Mouse (Mus musculus) intestine, embryonic 16.5 days (tissue): ENCODE data around the gene Mrgpre. TPM values are rescaled to one million over a fixed set of nuclear protein-coding genes. Genes with fewer than 3 reads are reported as not detected.

ENCODE experiments used
- ATAC-seq: fragments of 200-750 bp; cut with Nextera tagmentation; 2 replicates; pipeline ENCODE4 v1.8.0; 2017; ENCODE audit warnings: moderate TSS enrichment, moderate library complexity
- H3K27ac ChIP-seq: fragments of 300-500 bp; sonication (generic); 2 replicates; pipeline ENCODE4 v1.5.1; 2014; ENCODE audit warnings: mild to moderate bottlenecking, low read length
- H3K27me3 ChIP-seq: fragments of 300-500 bp; sonication (generic); replicated peaks from 2 replicates; pipeline ENCODE4 v1.6.1; 2014; ENCODE audit warnings: low read length, control low read depth, mixed read lengths; ENCODE audit not compliant: control insufficient read depth, insufficient read depth
- H3K36me3 ChIP-seq: fragments of 300-500 bp; sonication (generic); 2 replicates; pipeline ENCODE4 v1.6.1; 2014; ENCODE audit warnings: low read length, control low read depth; ENCODE audit not compliant: control insufficient read depth, insufficient read depth
- H3K4me1 ChIP-seq: fragments of 300-500 bp; sonication (generic); 2 replicates; pipeline ENCODE4 v1.6.1; 2014; ENCODE audit warnings: low read length, control low read depth, mixed read lengths; ENCODE audit not compliant: control insufficient read depth, insufficient read depth
- H3K4me2 ChIP-seq: fragments of 300-500 bp; sonication (generic); 2 replicates; pipeline ENCODE4 v1.6.1; 2014; ENCODE audit warnings: low read depth, low read length, control low read depth
- H3K4me3 ChIP-seq: fragments of 300-500 bp; sonication (generic); 2 replicates; pipeline ENCODE4 v1.5.1; 2014; ENCODE audit warnings: mild to moderate bottlenecking, low read length
- H3K9ac ChIP-seq: fragments of 300-500 bp; sonication (generic); 2 replicates; pipeline ENCODE4 v1.6.1; 2014; ENCODE audit warnings: low read depth, low read length
- H3K9me3 ChIP-seq: fragments of 300-500 bp; sonication (generic); 2 replicates; pipeline ENCODE4 v1.6.1; 2016; ENCODE audit warnings: low read length, control low read depth; ENCODE audit not compliant: control insufficient read depth
- WGBS: fragments of 180-500 bp; shearing (Covaris S2); extraction: QIAGEN DNeasy Blood & Tissue Kit; methylation state at CpG from one replicate; pipeline ENCODE4 v1.1.7; 2014; 5-methylcytosine and 5-hydroxymethylcytosine counted together
- polyA plus RNA-seq: library from polyadenylated mRNA; unstranded; fragments of >200 nt; fragmentation: Nextera tagmentation; extraction: Ambion mirVana; gene quantifications from 2 replicates; pipeline ENCODE4 v1.2.1, GENCODE M21; 2015

Mrgpre gene
- polyA plus RNA-seq, 1 experiment from 2014 or later: 1.4 TPM

DNA sequence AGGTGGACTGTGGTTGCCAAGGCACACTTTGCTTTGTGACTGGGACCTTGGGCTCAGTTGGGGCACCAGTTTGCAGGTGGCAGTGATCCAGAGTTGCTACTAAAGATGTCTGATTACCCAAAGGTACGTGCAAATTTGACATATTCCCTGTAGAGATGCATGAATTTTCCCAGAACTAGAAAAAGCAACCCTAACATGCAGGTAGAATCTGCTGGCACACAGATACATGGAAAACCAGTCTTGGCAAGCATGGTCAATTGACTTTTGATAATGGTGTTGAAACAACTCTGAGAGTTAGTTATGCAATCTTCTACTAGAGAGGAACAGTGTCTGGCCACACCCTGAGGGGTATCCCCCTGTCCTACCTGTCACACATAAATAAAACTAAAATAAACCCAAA, 32.9 kb downstream of the Mrgpre start:
- Histone ChIP-seq H3K4me2 (no peak overlapping the region), H3K36me3 (no peaks in the 10 kb centered on the region), H3K9ac (no peak overlapping the region), H3K27me3 (peaks cover 6% of the 10 kb centered on the region; the same call in 1 of the 2 replicates), H3K4me3 (no peak overlapping the region), H3K4me1 (peaks cover 6% of the 10 kb centered on the region), H3K9me3 (no peaks in the 10 kb centered on the region), H3K27ac (no peak overlapping the region; the same call in 1 of the 2 replicates)
- 76% methylated on average over 1 of the region's 1 CpGs for WGBS
- no peak for ATAC-seq

GRCm38 (mm10) chr7:143749045-143749444, 35.3 kb downstream of the Mrgpre start:
- Histone ChIP-seq H3K4me1 (0 out of 2 replicates have a peak, but pooled peaks cover 5% of the 10 kb centered on the region), H3K36me3 (no peaks in the 10 kb centered on the region), H3K27me3 (no peaks in the 10 kb centered on the region), H3K9ac (no peak overlapping the region), H3K27ac (no peak overlapping the region), H3K4me3 (no peak overlapping the region), H3K9me3 (no peaks in the 10 kb centered on the region), H3K4me2 (no peak overlapping the region)
- WGBS: 65% methylated on average over 3 of the region's 3 CpGs
- ATAC-seq: no peak

DNA sequence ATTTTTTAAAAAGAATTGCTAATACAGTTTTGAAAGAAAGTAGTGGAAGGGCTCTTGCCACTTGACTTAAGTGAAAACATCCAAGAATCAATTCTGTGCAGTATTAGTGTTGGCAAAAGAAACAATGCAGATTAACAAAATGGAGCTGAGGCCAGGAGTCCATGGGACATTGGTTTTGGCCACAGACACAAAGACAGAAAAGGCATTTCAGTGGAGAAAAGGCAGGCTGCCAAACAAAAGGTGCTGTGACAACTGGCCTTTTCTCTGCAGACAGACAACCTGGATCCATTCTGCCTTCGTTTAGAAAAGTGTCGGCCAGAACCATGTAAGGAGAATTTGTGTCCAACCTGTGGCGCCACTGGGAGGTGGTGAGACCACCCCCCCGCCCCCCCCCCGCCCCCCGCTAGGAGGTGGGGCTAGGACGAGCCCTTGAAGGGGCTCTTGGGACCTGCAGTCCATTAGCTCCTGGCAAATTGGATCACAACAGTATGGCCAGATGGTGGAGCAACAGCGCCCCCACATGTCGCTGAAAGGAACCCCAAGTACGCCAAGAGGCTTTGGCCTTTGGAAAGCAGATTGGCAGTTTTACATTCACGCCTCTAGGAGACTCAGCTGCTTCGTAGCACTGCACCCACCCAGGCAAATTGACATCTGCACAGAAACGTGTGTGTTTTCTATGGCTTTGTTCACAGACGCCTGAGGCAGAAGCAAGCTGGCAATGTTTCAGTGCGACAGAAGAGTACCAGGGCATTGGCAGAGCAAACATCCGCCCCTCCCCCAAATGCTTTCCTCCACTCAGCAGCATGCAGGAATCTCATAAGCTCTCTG, 36.0 kb downstream of the Mrgpre start:
- H3K9me3 ChIP-seq: no peaks in the 10 kb centered on the region
- no peaks in the 10 kb centered on the region for H3K36me3 ChIP-seq
- peak; percentile 73 for ATAC-seq
- no peaks in the 10 kb centered on the region for H3K27me3 ChIP-seq
- H3K27ac ChIP-seq: no peak overlapping the region
- 3% methylated on average over 16 of the region's 16 CpGs for WGBS
- H3K4me1 ChIP-seq: 0 out of 2 replicates have a peak, but pooled peaks cover 5% of the 10 kb centered on the region
- peak overlapping the region; percentile 24 for H3K4me3 ChIP-seq
- H3K4me2 ChIP-seq: peak overlapping the region; percentile 44
- H3K9ac ChIP-seq: peak overlapping the region; percentile 53

DNA sequence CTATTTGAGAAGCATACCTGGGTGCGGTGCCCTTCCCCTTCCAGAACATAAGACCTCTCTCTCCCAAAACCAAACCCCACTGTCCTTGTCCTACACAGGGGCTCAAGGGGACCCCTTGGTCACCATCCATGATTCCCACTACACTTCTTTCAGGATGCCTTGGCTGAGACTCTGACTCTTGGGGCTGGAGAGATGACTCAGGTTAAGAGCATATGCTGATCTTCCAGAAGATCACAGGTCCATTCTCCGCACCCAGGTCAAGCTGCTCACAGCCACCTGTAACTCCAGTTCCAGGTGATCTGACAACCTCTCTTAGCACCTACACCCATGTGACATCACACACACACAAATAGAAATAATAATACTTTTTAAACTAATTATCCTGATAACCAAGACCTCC, 43.6 kb downstream of the Mrgpre start:
- no peaks in the 10 kb centered on the region for H3K9me3 ChIP-seq
- peak overlapping the region; percentile 91 for H3K4me2 ChIP-seq
- H3K4me1 ChIP-seq: peaks cover 30% of the 10 kb centered on the region
- 30% methylated on average over 2 of the region's 2 CpGs for WGBS
- H3K27me3 ChIP-seq: no peaks in the 10 kb centered on the region
- peak overlapping the region; percentile 87 for H3K9ac ChIP-seq
- peak; percentile 34 for ATAC-seq
- peak overlapping the region; percentile 82 for H3K4me3 ChIP-seq
- H3K27ac ChIP-seq: 0 out of 2 replicates have a peak overlapping the region, but pooled peaks have one; percentile 87
- no peaks in the 10 kb centered on the region for H3K36me3 ChIP-seq

GRCm38 (mm10) chr7:143739511-143740461, 44.5 kb downstream of the Mrgpre start:
- Histone ChIP-seq H3K9me3 (no peaks in the 10 kb centered on the region), H3K4me1 (peaks cover 30% of the 10 kb centered on the region), H3K9ac (peak overlapping the region; percentile 87), H3K36me3 (no peaks in the 10 kb centered on the region), H3K4me2 (peak overlapping the region; percentile 91), H3K27me3 (no peaks in the 10 kb centered on the region), H3K4me3 (peak overlapping the region; percentile 82), H3K27ac (peak overlapping the region; percentile 87)
- ATAC-seq: peak; percentile 95
- WGBS: 2% methylated on average over 38 of the region's 38 CpGs

DNA sequence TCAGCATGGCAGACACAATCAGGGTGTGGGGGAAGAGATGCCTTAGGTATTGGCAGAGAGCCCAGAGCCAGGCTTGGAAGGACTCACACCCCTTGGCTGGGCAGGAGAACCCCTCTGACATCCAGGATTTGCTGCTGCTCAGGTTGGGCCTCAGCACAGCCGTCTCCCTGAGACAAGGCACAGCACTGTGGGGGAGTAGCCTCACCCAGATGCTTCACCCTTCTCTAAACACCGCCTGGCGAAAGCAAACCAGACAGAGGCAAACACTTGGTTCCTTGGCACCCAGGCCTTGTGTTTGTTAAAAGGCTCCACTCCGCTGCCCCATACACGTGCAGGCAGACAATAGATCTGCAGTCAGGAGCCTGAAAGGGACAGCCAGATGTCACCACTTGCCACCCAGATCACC, 45.7 kb downstream of the Mrgpre start:
- H3K4me1 ChIP-seq: peaks cover 30% of the 10 kb centered on the region
- peak overlapping the region; percentile 87; the same call in 1 of the 2 replicates for H3K9ac ChIP-seq
- H3K4me3 ChIP-seq: peak overlapping the region; percentile 82
- peak overlapping the region; percentile 91 for H3K4me2 ChIP-seq
- no peaks in the 10 kb centered on the region for H3K36me3 ChIP-seq
- H3K27ac ChIP-seq: peak overlapping the region; percentile 87; the same call in 1 of the 2 replicates
- 29% methylated on average over 5 of the region's 5 CpGs for WGBS
- no peaks in the 10 kb centered on the region for H3K27me3 ChIP-seq
- peak; percentile 31; the same call in 1 of the 2 replicates for ATAC-seq
- no peaks in the 10 kb centered on the region for H3K9me3 ChIP-seq

DNA sequence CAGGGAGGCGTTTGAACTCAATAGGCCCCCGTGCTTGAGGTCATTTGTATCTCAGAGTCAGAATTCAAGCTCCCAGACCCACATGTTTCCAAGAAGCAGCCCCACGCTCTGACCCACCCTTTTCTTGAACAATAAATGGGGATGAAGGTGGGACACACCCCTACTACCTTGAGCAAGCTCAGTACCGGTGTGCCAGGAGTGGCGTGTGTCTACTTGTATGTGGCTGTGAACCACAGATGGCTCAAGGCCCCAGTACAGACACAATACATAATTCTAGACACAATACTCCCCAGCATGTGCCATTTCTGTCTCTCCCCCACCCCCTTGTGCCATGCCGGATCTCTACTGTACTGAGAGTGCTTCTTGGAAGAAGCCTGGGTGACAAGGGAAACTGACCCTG, 46.1 kb downstream of the Mrgpre start:
- Histone ChIP-seq H3K9me3 (no peaks in the 10 kb centered on the region), H3K4me3 (no peak overlapping the region), H3K4me2 (peak overlapping the region; percentile 91), H3K36me3 (no peaks in the 10 kb centered on the region), H3K27ac (0 out of 2 replicates have a peak overlapping the region, but pooled peaks have one; percentile 87), H3K9ac (no peak overlapping the region), H3K27me3 (no peaks in the 10 kb centered on the region), H3K4me1 (peaks cover 30% of the 10 kb centered on the region)
- no peak for ATAC-seq
- WGBS: 50% methylated on average over 6 of the region's 6 CpGs

DNA sequence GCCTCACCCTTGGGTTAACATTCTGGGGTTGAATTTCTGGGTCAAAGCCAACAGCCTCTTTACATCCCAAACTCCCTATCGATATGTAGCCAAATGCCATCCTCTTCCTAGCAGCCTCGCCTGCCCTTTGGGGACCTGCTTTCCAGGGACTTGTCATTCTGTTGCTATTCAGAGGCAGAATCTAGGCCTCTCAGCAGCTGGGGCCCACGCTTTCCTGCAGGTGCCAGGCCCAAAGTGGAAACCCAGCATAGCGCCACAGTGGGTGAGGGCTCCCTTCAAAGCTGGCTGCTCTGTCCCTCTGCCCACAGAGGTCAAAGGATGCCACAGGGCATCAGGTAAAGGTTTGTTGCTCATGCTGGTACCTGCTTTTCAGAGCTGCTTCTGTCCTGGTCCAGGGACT, 50.6 kb downstream of the Mrgpre start:
- Histone ChIP-seq H3K9me3 (no peaks in the 10 kb centered on the region), H3K4me1 (peaks cover 14% of the 10 kb centered on the region), H3K27ac (no peak overlapping the region), H3K36me3 (no peaks in the 10 kb centered on the region), H3K4me3 (no peak overlapping the region), H3K27me3 (no peaks in the 10 kb centered on the region), H3K9ac (no peak overlapping the region), H3K4me2 (no peak overlapping the region)
- no peak for ATAC-seq
- 95% methylated on average over 4 of the region's 4 CpGs for WGBS

DNA sequence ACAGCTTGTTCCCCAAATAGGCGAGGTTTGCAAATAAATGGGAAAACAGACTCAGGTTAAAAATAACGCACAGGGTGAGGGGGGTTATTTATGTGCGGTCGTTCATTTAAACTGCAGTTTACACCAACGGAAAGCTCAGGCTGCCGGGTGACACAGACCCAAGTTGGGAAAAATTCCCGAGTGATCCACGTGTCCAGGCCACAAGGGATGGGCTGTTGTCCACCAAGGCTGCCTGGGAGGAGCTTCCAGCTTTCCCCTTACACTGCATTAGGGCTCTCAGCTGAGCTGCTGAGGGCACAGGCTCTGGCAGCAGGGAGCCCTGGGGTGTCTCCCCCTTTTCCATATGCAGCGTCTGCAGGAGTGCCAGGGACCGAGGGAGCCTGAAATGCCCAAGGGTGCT, 54.4 kb downstream of the Mrgpre start:
- H3K4me2 ChIP-seq: no peak overlapping the region
- no peak overlapping the region for H3K4me3 ChIP-seq
- no peaks in the 10 kb centered on the region for H3K9me3 ChIP-seq
- H3K27ac ChIP-seq: no peak overlapping the region
- peak overlapping the region; percentile 30; the same call in 1 of the 2 replicates for H3K9ac ChIP-seq
- no peaks in the 10 kb centered on the region; the same call in 1 of the 2 replicates for H3K4me1 ChIP-seq
- no peaks in the 10 kb centered on the region for H3K27me3 ChIP-seq
- ATAC-seq: peak; percentile 46; the same call in 1 of the 2 replicates
- no peaks in the 10 kb centered on the region for H3K36me3 ChIP-seq
- WGBS: 62% methylated on average over 10 of the region's 10 CpGs
